11 mouse cellular contexts compared by ENCODE assay signal in the genomic region with DNA sequence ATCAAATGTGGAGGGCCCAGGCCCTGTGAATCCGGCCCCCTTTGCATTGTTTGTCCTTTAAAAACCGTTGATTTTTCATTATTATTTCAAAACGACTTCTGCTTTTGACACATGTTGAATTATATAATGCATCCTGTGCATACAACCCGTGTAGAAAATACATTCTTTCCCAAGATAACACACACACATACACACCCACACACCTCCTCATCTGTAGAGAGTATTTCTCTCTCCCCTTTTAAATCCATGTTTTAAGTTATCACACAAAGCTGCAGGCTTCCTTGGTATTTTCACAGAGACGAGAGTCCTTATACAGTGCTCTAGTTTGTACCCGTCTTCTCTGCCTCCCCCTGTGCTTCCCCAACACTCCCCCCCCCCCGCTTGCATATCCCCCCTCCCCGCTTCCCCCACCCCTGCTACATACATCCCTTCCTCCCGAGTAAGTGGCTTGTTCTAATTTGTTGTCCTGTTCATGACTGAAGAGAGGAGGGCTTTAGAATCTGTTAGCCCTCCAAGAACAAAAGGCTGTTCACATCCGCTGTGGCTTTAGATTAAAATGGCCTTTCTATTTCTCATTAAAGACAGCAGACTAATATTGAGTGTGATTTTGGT.
DNase-seq lines count a peak whose midpoint lies in the region; ATAC-seq and TF ChIP-seq lines count a peak whose summit lies in the region.
"Had no signal": no experiment of that assay in that cellular context is flagged by ENCODE, and none has a peak within 500 bp of the region (broad histone marks: within the 10 kb centered on the region; RNA-seq: fewer than 3 reads in every experiment).

No protein-coding gene starts in this region.

- H3K27me3 ChIP-seq in forebrain, embryonic 12.5 days: no peaks in the 10 kb centered on the region
- no peaks in the 10 kb centered on the region for H3K27me3 ChIP-seq in hindbrain, embryonic 16.5 days (replicated peaks; ENCODE audit: control insufficient read depth, insufficient read depth, low read length)
- H3K27me3 ChIP-seq in midbrain, postnatal 0 days (ENCODE audit: insufficient read depth, low read length): no peaks in the 10 kb centered on the region
- H3K27me3 ChIP-seq: liver, embryonic 13.5 days had no signal

- H3K9me3 ChIP-seq in forebrain, embryonic 12.5 days: no peaks in the 10 kb centered on the region
- no peaks in the 10 kb centered on the region for H3K9me3 ChIP-seq in hindbrain, embryonic 16.5 days (ENCODE audit: control insufficient read depth, low read length)
- no peaks in the 10 kb centered on the region for H3K9me3 ChIP-seq in midbrain, postnatal 0 days (ENCODE audit: low read length)
- H3K9me3 ChIP-seq: G1E; liver, embryonic 13.5 days had no signal

- DNase-seq in left cerebral cortex, adult 2 months (ENCODE audit: extremely low spot score in 1 of 2, low spot score in 2 of 2): no peak
- no peak for DNase-seq in left cerebral cortex, adult 18-20 months (ENCODE audit: low spot score in 2 of 2)
- DNase-seq in midbrain, postnatal 0 days (ENCODE audit: low spot score): no peak
- no peak for DNase-seq in c-Kit-positive CD71-positive TER-119-positive erythroid progenitor cells, embryonic 14.5 days (ENCODE audit: low spot score)
- no peak for DNase-seq in layer of hippocampus, postnatal 14 days (ENCODE audit: low spot score in 2 of 2)
- no peak for DNase-seq in cerebellum, adult 9-10 months
- DNase-seq: liver, embryonic 13.5 days; thymus, postnatal 36 days had no signal

- H3K4me3 ChIP-seq in left cerebral cortex, adult 2 months: no peak overlapping the region
- H3K4me3 ChIP-seq in forebrain, embryonic 12.5 days (replicated peaks): no peak overlapping the region
- no peak overlapping the region for H3K4me3 ChIP-seq in hindbrain, embryonic 16.5 days (ENCODE audit: low read length)
- no peak overlapping the region for H3K4me3 ChIP-seq in midbrain, postnatal 0 days (ENCODE audit: low read depth, low read length)
- H3K4me3 ChIP-seq: liver, embryonic 13.5 days had no signal

- intact Hi-C loops in left cerebral cortex, adult 2 months (cut with DNase I): loop anchor here (5.0 kb wide), 1 partner anchor 94 kb away; the partner anchor contains the start of gene Errfi1

- H3K27ac ChIP-seq in left cerebral cortex, adult 2 months: peak overlapping the region; percentile 64
- H3K27ac ChIP-seq in forebrain, embryonic 12.5 days: peak overlapping the region; percentile 86
- H3K27ac ChIP-seq in hindbrain, embryonic 16.5 days (ENCODE audit: low read depth, low read length): peak overlapping the region; percentile 82
- peak overlapping the region; percentile 27; the same call in 1 of the 2 replicates for H3K27ac ChIP-seq in midbrain, postnatal 0 days (ENCODE audit: low read depth, low read length)
- H3K27ac ChIP-seq: liver, embryonic 13.5 days had no signal

- WGBS in forebrain, embryonic 12.5 days: 28% methylated on average over 10 of the region's 10 CpGs
- 28% methylated on average over 10 of the region's 10 CpGs for whole genome bisulfite sequencing in hindbrain, embryonic 16.5 days
- 32% methylated on average over 10 of the region's 10 CpGs for WGBS in midbrain, postnatal 0 days

- no peak overlapping the region for H3K9ac ChIP-seq in forebrain, embryonic 12.5 days
- no peak overlapping the region for H3K9ac ChIP-seq in hindbrain, embryonic 16.5 days (ENCODE audit: low read depth, low read length)
- H3K9ac ChIP-seq in midbrain, postnatal 0 days (replicated peaks; ENCODE audit: low read length, poor library complexity, severe bottlenecking): no peak overlapping the region
- H3K9ac ChIP-seq: liver, embryonic 13.5 days had no signal

- no peaks in the 10 kb centered on the region for H3K36me3 ChIP-seq in forebrain, embryonic 12.5 days (replicated peaks)
- no peaks in the 10 kb centered on the region for H3K36me3 ChIP-seq in hindbrain, embryonic 16.5 days (ENCODE audit: control insufficient read depth, insufficient read depth, low read length)
- H3K36me3 ChIP-seq in midbrain, postnatal 0 days (ENCODE audit: insufficient read depth, low read length): no peaks in the 10 kb centered on the region
- H3K36me3 ChIP-seq: G1E; liver, embryonic 13.5 days had no signal

- no peak for TF ChIP-seq CTCF in left cerebral cortex, adult 2 months (IDR thresholded peaks at IDR 0.05)
- no peak for TF ChIP-seq CTCF in midbrain, postnatal 0 days (IDR thresholded peaks at IDR 0.05)

- H3K4me1 ChIP-seq in forebrain, embryonic 12.5 days: peaks cover 30% of the 10 kb centered on the region
- H3K4me1 ChIP-seq in hindbrain, embryonic 16.5 days (ENCODE audit: control insufficient read depth, insufficient read depth, low read depth, low read length): peaks cover 10% of the 10 kb centered on the region
- peaks cover 5% of the 10 kb centered on the region; the same call in 1 of the 2 replicates for H3K4me1 ChIP-seq in midbrain, postnatal 0 days (ENCODE audit: insufficient read depth, low read length)

- H3K4me2 ChIP-seq in forebrain, embryonic 12.5 days: peak overlapping the region; percentile 43
- H3K4me2 ChIP-seq in hindbrain, embryonic 16.5 days (ENCODE audit: low read length): peak overlapping the region; percentile 33
- H3K4me2 ChIP-seq in midbrain, postnatal 0 days (ENCODE audit: low read depth, low read length, poor library complexity, severe bottlenecking): no peak overlapping the region
- H3K4me2 ChIP-seq: liver, embryonic 13.5 days had no signal

- ATAC-seq in forebrain, embryonic 12.5 days (ENCODE audit: low FRiP score): peak; percentile 49
- peak; percentile 63 for ATAC-seq in hindbrain, embryonic 16.5 days
- ATAC-seq in midbrain, postnatal 0 days (ENCODE audit: low FRiP score): 0 out of 2 replicates have a peak, but pooled peaks have one; percentile 16

Comparison
In these comparisons a context has a peak if more than half of its experiments do, and no peak if none do; other contexts are left out.
1. H3K27ac ChIP-seq: peak in every context shown above with its lines; median percentile 86 in forebrain, embryonic 12.5 days; 82 in hindbrain, embryonic 16.5 days; 64 in left cerebral cortex, adult 2 months; 27 in midbrain, postnatal 0 days.